Comparison of ENCODE assay signal across 8 mouse cellular contexts in genomic region chr2:132485454-132485853, GRCm38 (mm10).
DNase-seq lines count a peak whose midpoint lies in the region; ATAC-seq and TF ChIP-seq lines count a peak whose summit lies in the region.

No protein-coding gene starts in this region.

- no peak overlapping the region for H3K4me3 ChIP-seq in intestine, postnatal 0 days (ENCODE audit: low read depth, low read length)
- H3K4me3 ChIP-seq in intestine, embryonic 16.5 days (ENCODE audit: low read length) = no peak overlapping the region
- no peak overlapping the region for H3K4me3 ChIP-seq in stomach, postnatal 0 days (ENCODE audit: low read depth, low read length)

- no peaks in the 10 kb centered on the region for H3K9me3 ChIP-seq in intestine, postnatal 0 days (ENCODE audit: control insufficient read depth)
- H3K9me3 ChIP-seq in intestine, embryonic 16.5 days (ENCODE audit: control insufficient read depth, low read length) = no peaks in the 10 kb centered on the region
- no peaks in the 10 kb centered on the region for H3K9me3 ChIP-seq in stomach, postnatal 0 days (ENCODE audit: control insufficient read depth, low read length)

- no peaks in the 10 kb centered on the region for H3K36me3 ChIP-seq in intestine, postnatal 0 days (ENCODE audit: control insufficient read depth, insufficient read depth)
- no peaks in the 10 kb centered on the region for H3K36me3 ChIP-seq in intestine, embryonic 16.5 days (ENCODE audit: control insufficient read depth, insufficient read depth, low read length)
- H3K36me3 ChIP-seq in stomach, postnatal 0 days (ENCODE audit: control insufficient read depth, insufficient read depth, low read length) = no peaks in the 10 kb centered on the region

- no peak overlapping the region for H3K27ac ChIP-seq in intestine, postnatal 0 days (ENCODE audit: low read depth, low read length)
- no peak overlapping the region for H3K27ac ChIP-seq in intestine, embryonic 16.5 days (ENCODE audit: low read length)
- H3K27ac ChIP-seq in stomach, postnatal 0 days (replicated peaks) = no peak overlapping the region

- no peak for TF ChIP-seq EP300 in stomach, postnatal 0 days (optimal IDR thresholded peaks at IDR 0.05)

- peak; percentile 86 for TF ChIP-seq CTCF in intestine, postnatal 0 days (IDR thresholded peaks at IDR 0.05; ENCODE audit: low read depth)
- peak; percentile 90 for TF ChIP-seq CTCF in stomach, postnatal 0 days (IDR thresholded peaks at IDR 0.05; ENCODE audit: low read depth)

- no peak overlapping the region for H3K9ac ChIP-seq in intestine, postnatal 0 days (ENCODE audit: low read depth, low read length)
- no peak overlapping the region for H3K9ac ChIP-seq in intestine, embryonic 16.5 days (ENCODE audit: low read depth, low read length)
- H3K9ac ChIP-seq in stomach, postnatal 0 days (ENCODE audit: low read length) = no peak overlapping the region

- 0% methylated on average over 1 of the region's 1 CpGs for WGBS in intestine, postnatal 0 days
- 0% methylated on average over 1 of the region's 1 CpGs for WGBS in intestine, embryonic 16.5 days
- 0% methylated on average over 1 of the region's 1 CpGs for WGBS in stomach, postnatal 0 days

- H3K4me1 ChIP-seq in intestine, postnatal 0 days (replicated peaks; ENCODE audit: control insufficient read depth, insufficient read depth, low read length) = no peaks in the 10 kb centered on the region
- H3K4me1 ChIP-seq in intestine, embryonic 16.5 days (ENCODE audit: control insufficient read depth, insufficient read depth, low read length) = no peaks in the 10 kb centered on the region
- H3K4me1 ChIP-seq in stomach, postnatal 0 days (replicated peaks; ENCODE audit: control insufficient read depth, insufficient read depth) = no peaks in the 10 kb centered on the region

- no peak for ATAC-seq in intestine, postnatal 0 days
- ATAC-seq in intestine, embryonic 16.5 days = no peak
- peak; percentile 79 for ATAC-seq in megakaryocyte progenitor cell, adult 5-6 weeks (replicated peaks; ENCODE audit: poor library complexity)
- no peak for ATAC-seq in stomach, postnatal 0 days (ENCODE audit: low FRiP score, low TSS enrichment)

- no peak overlapping the region for H3K4me2 ChIP-seq in intestine, postnatal 0 days (replicated peaks; ENCODE audit: low read depth)
- H3K4me2 ChIP-seq in intestine, embryonic 16.5 days (ENCODE audit: low read depth, low read length) = no peak overlapping the region
- no peak overlapping the region for H3K4me2 ChIP-seq in stomach, postnatal 0 days (replicated peaks; ENCODE audit: low read depth)

- peak; percentile 50 for DNase-seq in R1 (ENCODE audit: low read depth, low spot score)
- peak; percentile 66 to 77 for DNase-seq in cerebellum, postnatal 25 days
- peak; percentile 48 for DNase-seq in gastrocnemius, postnatal 10 days
- peak; percentile 53 for DNase-seq in layer of hippocampus, adult 9-11 months
- DNase-seq in stomach, postnatal 0 days (ENCODE audit: low spot score) = peak; percentile 45

- no peaks in the 10 kb centered on the region for H3K27me3 ChIP-seq in intestine, postnatal 0 days (replicated peaks; ENCODE audit: control insufficient read depth, insufficient read depth, low read length)
- no peaks in the 10 kb centered on the region for H3K27me3 ChIP-seq in intestine, embryonic 16.5 days (replicated peaks; ENCODE audit: control insufficient read depth, insufficient read depth, low read length)
- no peaks in the 10 kb centered on the region for H3K27me3 ChIP-seq in stomach, postnatal 0 days (ENCODE audit: control insufficient read depth, insufficient read depth, low read length)
